Mouse (Mus musculus) brain, embryonic 14.5 days (tissue): Measurements from ENCODE around the gene Scyl1. TPM values are rescaled to one million over a fixed set of nuclear protein-coding genes. Genes with fewer than 3 reads are reported as not detected.
"Not testable (repeated sequence)": the region's sequence is repeated elsewhere in the genome, so short reads cannot be mapped to it uniquely, and the experiment has no call there.

Source experiments
- DNase-seq: peaks from one replicate; pipeline ENCODE4 v3.0.0-alpha.2; 2011; ENCODE audit warnings: low read depth
- CTCF ChIP-seq: fragments of 200-500 bp; IDR thresholded peaks from 2 replicates; pipeline ENCODE4 v1.5.1; 2012; ENCODE audit warnings: inconsistent platforms, mild to moderate bottlenecking, moderate library complexity, borderline replicate concordance; ENCODE audit not compliant: insufficient read depth, insufficient read length; ENCODE audit errors: extremely low read depth
- POLR2A ChIP-seq: fragments of 200-500 bp; IDR thresholded peaks from 2 replicates; pipeline ENCODE4 v1.6.1; 2012; ENCODE audit warnings: mild to moderate bottlenecking, inconsistent platforms, borderline replicate concordance; ENCODE audit not compliant: poor library complexity, insufficient read depth, insufficient read length, severe bottlenecking; ENCODE audit errors: extremely low read depth
- polyA plus RNA-seq: library from polyadenylated mRNA; depleted of rRNA; stranded (reverse); fragments of >200 nt; gene quantifications from 2 replicates; pipeline ENCODE4 v1.2.3, GENCODE M21; 2012

The Scyl1 gene
- polyA plus RNA-seq, 1 experiment, result 130 TPM

- no peak for DNase-seq
- TF ChIP-seq POLR2A, result peak; percentile 5; the same call in 1 of the 2 replicates
- TF ChIP-seq CTCF, result no peak
These were observed 29.6 kb upstream of the Scyl1 start for GRCm38 (mm10) chr19:5800632-5801431.

DNA sequence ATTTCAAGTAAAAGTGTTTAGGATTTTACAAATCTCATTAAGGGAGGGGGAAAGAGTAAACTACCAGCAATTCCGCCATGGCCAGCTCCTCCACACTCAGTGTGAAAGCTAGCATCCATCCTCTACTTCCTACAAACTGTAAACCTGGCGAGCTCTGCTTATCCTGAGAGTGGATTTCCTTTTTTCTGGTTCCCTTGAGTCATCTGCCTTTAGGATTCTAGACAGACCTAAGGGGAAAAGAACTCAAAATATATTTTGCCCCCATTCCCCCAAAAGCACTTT, 29.1 kb upstream of the Scyl1 start:
- no peak for TF ChIP-seq CTCF
- no peak for TF ChIP-seq POLR2A
- DNase-seq, result no peak

DNA sequence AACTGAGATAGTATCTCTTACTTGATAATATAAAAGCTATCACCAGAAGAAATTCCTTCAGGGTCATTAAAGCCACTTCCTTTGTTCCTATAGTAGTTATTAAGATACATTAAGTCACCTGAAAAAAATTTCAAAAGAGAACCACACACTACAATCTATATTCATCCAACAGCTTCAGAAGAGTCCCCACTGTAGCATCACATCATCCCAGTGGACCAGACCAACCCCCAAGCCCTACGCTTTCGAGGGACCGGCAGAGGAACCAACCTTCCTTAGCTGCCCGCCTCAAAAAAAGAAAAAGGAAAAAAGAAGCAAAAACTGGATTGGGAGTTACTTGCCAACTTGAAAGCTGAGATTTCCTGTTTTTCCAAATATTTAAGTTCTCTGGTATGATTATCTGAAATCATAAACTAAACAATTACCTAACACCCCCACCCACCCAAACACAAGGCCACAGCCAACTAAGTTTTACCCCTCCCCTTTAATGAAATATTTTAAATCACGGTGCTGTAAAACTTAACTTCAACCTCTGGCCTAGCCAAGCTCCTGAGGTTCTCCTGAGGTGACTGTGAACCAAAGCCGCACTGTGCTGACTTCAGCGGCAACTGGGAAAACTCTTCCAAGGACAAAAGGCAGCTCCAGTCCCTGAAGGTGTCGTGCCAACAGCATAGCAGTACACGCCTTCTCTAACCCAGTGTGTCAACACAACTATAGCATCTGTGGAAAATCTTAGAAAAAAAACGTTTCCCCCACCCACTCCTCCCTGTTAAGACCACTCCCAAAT, 28.5 kb upstream of the Scyl1 start:
- no peak for DNase-seq
- TF ChIP-seq POLR2A, result no peak
- no peak for TF ChIP-seq CTCF

DNA sequence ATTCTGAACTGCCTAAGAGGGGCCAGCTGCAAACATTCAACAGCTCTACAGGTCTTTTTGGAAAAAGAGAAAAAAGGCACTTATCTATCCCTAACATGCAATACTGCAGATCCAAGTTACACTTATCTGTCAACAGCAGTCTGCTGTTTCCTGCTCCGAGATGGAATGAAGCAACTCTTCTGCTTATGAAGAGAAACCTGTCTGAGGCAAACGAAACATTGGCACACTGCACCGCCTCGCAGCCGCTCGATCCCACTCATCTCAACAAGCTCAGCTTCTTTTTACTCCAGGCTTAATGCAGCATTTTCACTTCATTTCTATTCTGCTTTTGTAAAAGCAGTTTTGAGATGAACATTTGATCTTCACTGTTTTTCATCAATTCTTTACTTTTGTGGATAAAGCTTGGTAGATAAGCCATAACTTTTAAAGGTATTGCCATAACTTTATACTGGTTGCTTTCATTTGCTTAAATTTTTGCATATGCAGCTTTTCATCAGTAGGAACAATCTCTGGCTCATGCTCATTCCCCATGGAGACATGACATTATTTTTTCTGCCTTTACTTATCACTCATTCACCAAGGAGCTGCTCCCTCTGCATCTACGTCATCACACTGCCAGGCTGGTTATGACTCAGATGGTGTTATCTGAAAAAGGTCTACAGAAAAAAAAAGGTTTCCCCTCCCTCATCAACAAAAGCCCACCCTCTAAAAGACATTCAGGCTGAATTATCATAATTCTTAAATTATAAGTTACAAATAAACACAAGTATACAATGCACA, 27.7 kb upstream of the Scyl1 start:
- TF ChIP-seq CTCF (no peak), POLR2A (no peak)

DNA sequence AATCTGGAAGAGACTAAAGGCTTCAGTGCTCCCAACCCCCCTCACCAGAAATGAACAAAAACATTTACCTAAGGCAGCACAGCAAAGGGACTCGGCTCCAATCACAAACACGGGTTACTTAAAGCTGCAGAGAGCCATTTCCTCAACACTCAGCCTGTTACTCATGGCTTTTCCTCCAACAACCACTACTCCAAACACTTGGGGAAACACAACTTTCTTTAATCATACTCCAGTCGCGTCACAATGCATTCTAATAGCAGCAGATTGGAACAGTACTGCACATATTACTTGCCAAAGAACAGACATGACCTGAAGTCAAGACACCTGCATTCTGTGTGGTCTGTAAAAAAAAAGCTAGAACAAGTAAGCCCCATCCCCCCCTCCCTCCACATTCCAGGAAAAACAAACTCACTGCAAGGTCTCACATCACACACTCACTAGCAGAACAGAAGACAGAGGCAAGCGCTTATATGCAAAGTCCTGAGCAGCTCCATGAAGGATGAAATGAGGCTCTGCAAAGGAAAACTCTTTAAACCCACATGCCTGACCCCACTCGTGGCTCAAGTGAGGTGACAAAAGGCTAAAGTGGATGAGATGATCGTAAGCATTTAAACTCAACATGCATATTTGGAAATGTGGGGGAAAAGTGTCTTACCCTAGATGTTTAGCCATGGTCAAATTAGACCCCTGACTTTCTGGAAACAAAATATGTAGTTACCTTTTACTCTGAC, 26.3 kb upstream of the Scyl1 start:
- TF ChIP-seq CTCF, result no peak
- TF ChIP-seq POLR2A, result no peak
- DNase-seq, result no peak

More for the DNA sequence above, 27.7 kb upstream of the Scyl1 start:
- DNase-seq, result peak; percentile 63

- TF ChIP-seq POLR2A (no peak), CTCF (no peak)
- DNase-seq, result no peak
These were observed 25.4 kb upstream of the Scyl1 start for GRCm38 (mm10) chr19:5796573-5797111.

GRCm38 (mm10) chr19:5795668-5796572, 24.7 kb upstream of the Scyl1 start:
- no peak for TF ChIP-seq POLR2A
- no peak for TF ChIP-seq CTCF
- DNase-seq, result no peak

- DNase-seq, result no peak
- TF ChIP-seq POLR2A (0 out of 2 replicates have a peak, but pooled peaks have one; percentile 15), CTCF (no peak)
These were observed 23.8 kb upstream of the Scyl1 start for GRCm38 (mm10) chr19:5794771-5795576.

DNA sequence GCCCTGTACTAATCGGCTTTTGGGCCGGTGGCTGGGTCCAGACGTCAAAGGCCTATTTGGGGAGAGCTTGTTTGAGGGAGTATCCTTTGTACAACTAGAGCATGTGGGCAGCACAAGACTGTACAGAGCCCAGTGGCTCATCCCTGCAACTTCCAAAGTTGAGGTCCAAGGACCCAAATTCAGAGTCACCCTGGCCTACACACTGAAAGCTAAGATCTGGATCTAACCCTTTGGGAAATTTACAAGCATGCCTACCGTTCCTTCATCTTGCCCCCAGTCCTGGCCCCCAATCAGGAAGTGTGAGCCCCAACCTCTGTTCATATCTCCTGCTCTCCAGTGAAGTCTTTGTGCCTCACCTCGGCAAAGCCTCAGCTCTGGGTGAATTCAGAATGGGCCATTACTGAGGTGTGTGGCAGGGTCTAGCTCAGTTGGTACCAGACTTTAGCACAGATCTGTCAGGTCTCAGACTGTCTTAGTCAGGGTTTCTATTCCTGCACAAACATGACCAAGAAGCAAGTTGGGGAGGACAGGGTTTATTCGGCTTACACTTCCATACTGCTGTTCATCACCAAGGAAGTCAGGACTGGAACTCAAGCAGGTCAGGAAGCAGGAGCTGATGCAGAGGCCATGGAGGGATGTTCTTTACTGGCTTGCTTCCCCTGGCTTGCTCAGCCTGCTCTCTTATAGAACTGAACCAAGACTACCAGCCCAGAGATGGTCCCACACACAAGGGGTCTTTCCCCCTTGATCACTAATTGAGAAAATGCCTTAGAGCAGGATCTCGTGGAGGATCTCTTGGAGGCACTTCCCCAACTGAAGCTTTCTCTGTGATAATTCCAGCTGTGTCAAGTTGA, 22.9 kb upstream of the Scyl1 start:
- DNase-seq, result not testable (repeated sequence)
